Mouse (Mus musculus) stomach, embryonic 15.5 days (tissue): ENCODE results near the gene Tanc2. TPM values are rescaled to one million over a fixed set of nuclear protein-coding genes. Genes with fewer than 3 reads are reported as not detected.

Source experiments
- ATAC-seq: fragments of 200-750 bp; cut with Nextera tagmentation; 2 replicates; pipeline ENCODE4 v1.8.0; 2017; ENCODE audit warnings: low read depth, moderate number of reproducible peaks, moderate TSS enrichment; ENCODE audit not compliant: insufficient read depth, low FRiP score
- H3K27ac ChIP-seq: fragments of 300-500 bp; sonication (generic); 2 replicates; pipeline ENCODE4 v1.5.1; 2015; ENCODE audit warnings: mild to moderate bottlenecking, inconsistent platforms
- H3K27me3 ChIP-seq: fragments of 300-500 bp; sonication (generic); replicated peaks from 2 replicates; pipeline ENCODE4 v1.6.1; 2015; ENCODE audit warnings: inconsistent platforms
- H3K36me3 ChIP-seq: fragments of 300-500 bp; sonication (generic); 2 replicates; pipeline ENCODE4 v1.6.1; 2015; ENCODE audit warnings: inconsistent platforms
- H3K4me1 ChIP-seq: fragments of 300-500 bp; sonication (generic); 2 replicates; pipeline ENCODE4 v1.6.1; 2015; ENCODE audit warnings: inconsistent platforms
- H3K4me2 ChIP-seq: fragments of 300-500 bp; sonication (generic); 2 replicates; pipeline ENCODE4 v1.6.1; 2015; ENCODE audit warnings: mild to moderate bottlenecking, inconsistent platforms
- H3K4me3 ChIP-seq: fragments of 300-500 bp; sonication (generic); replicated peaks from 2 replicates; pipeline ENCODE4 v1.5.1; 2015; ENCODE audit warnings: inconsistent platforms
- H3K9ac ChIP-seq: fragments of 300-500 bp; sonication (generic); 2 replicates; pipeline ENCODE4 v1.6.1; 2015; ENCODE audit warnings: inconsistent platforms
- H3K9me3 ChIP-seq: fragments of 300-500 bp; sonication (generic); 2 replicates; pipeline ENCODE4 v1.6.1; 2016; ENCODE audit warnings: inconsistent platforms
- WGBS: fragments of 180-500 bp; shearing (Covaris S2); methylation state at CpG from one replicate; pipeline ENCODE4 v1.1.7; 2015; 5-methylcytosine and 5-hydroxymethylcytosine counted together
- polyA plus RNA-seq: library from polyadenylated mRNA; unstranded; fragments of >200 nt; fragmentation: Nextera tagmentation; extraction: Ambion mirVana; gene quantifications from 2 replicates; pipeline ENCODE4 v1.2.1, GENCODE M21; 2015

The Tanc2 gene
- polyA plus RNA-seq, 1 experiment from 2014 or later = 9.6 TPM

- WGBS = 33% methylated on average over 4 of the region's 4 CpGs
- Histone ChIP-seq H3K9me3 (no peaks in the 10 kb centered on the region), H3K4me1 (no peaks in the 10 kb centered on the region), H3K36me3 (0 out of 2 replicates have a peak, but pooled peaks cover 4% of the 10 kb centered on the region), H3K9ac (no peak overlapping the region), H3K27me3 (no peaks in the 10 kb centered on the region), H3K4me3 (no peak overlapping the region), H3K4me2 (no peak overlapping the region), H3K27ac (no peak overlapping the region)
- ATAC-seq = no peak
Measured at GRCm38 (mm10) chr11:105911592-105912375, 322.0 kb downstream of the Tanc2 start.

- Histone ChIP-seq H3K4me2 (no peak overlapping the region), H3K27ac (no peak overlapping the region), H3K36me3 (0 out of 2 replicates have a peak, but pooled peaks cover 4% of the 10 kb centered on the region), H3K27me3 (no peaks in the 10 kb centered on the region), H3K9ac (no peak overlapping the region), H3K9me3 (no peaks in the 10 kb centered on the region), H3K4me3 (no peak overlapping the region), H3K4me1 (no peaks in the 10 kb centered on the region)
- ATAC-seq = no peak
- WGBS = 63% methylated on average over 5 of the region's 5 CpGs
Measured at GRCm38 (mm10) chr11:105913580-105913979, 323.8 kb downstream of the Tanc2 start.

GRCm38 (mm10) chr11:105920098-105920785, 330.5 kb downstream of the Tanc2 start:
- no peak overlapping the region for H3K27ac ChIP-seq
- H3K4me3 ChIP-seq = no peak overlapping the region
- H3K9ac ChIP-seq = no peak overlapping the region
- no peaks in the 10 kb centered on the region for H3K9me3 ChIP-seq
- no peaks in the 10 kb centered on the region for H3K4me1 ChIP-seq
- H3K36me3 ChIP-seq = peaks cover 14% of the 10 kb centered on the region
- ATAC-seq = no peak
- H3K27me3 ChIP-seq = no peaks in the 10 kb centered on the region
- WGBS = 75% methylated on average over 3 of the region's 3 CpGs
- no peak overlapping the region for H3K4me2 ChIP-seq

- Histone ChIP-seq H3K4me2 (no peak overlapping the region), H3K4me3 (no peak overlapping the region), H3K9ac (no peak overlapping the region), H3K27ac (no peak overlapping the region), H3K9me3 (no peaks in the 10 kb centered on the region), H3K36me3 (peaks cover 14% of the 10 kb centered on the region), H3K4me1 (no peaks in the 10 kb centered on the region), H3K27me3 (no peaks in the 10 kb centered on the region)
- WGBS = 87% methylated on average over 2 of the region's 2 CpGs
- no peak for ATAC-seq
Measured at GRCm38 (mm10) chr11:105920836-105921235, 331.1 kb downstream of the Tanc2 start.

- 89% methylated on average over 5 of the region's 5 CpGs for WGBS
- Histone ChIP-seq H3K9ac (no peak overlapping the region), H3K4me3 (no peak overlapping the region), H3K4me1 (no peaks in the 10 kb centered on the region), H3K36me3 (peaks cover 14% of the 10 kb centered on the region), H3K4me2 (no peak overlapping the region), H3K9me3 (no peaks in the 10 kb centered on the region), H3K27me3 (no peaks in the 10 kb centered on the region), H3K27ac (no peak overlapping the region)
- no peak for ATAC-seq
Measured at GRCm38 (mm10) chr11:105921275-105921674, 331.5 kb downstream of the Tanc2 start.

GRCm38 (mm10) chr11:105922769-105923663, 333.2 kb downstream of the Tanc2 start:
- H3K4me3 ChIP-seq = no peak overlapping the region
- no peaks in the 10 kb centered on the region for H3K9me3 ChIP-seq
- no peak for ATAC-seq
- peaks cover 14% of the 10 kb centered on the region for H3K36me3 ChIP-seq
- no peaks in the 10 kb centered on the region for H3K4me1 ChIP-seq
- no peak overlapping the region for H3K4me2 ChIP-seq
- H3K27me3 ChIP-seq = no peaks in the 10 kb centered on the region
- H3K27ac ChIP-seq = no peak overlapping the region
- H3K9ac ChIP-seq = no peak overlapping the region; the same call in 1 of the 2 replicates
- 86% methylated on average over 20 of the region's 20 CpGs for WGBS

- Histone ChIP-seq H3K27me3 (no peaks in the 10 kb centered on the region), H3K4me1 (no peaks in the 10 kb centered on the region), H3K27ac (no peak overlapping the region), H3K4me2 (no peak overlapping the region), H3K36me3 (peaks cover 11% of the 10 kb centered on the region), H3K4me3 (no peak overlapping the region), H3K9me3 (no peaks in the 10 kb centered on the region), H3K9ac (no peak overlapping the region)
- ATAC-seq = no peak; the same call in 1 of the 2 replicates
- WGBS = 59% methylated on average over 14 of the region's 14 CpGs
Measured at GRCm38 (mm10) chr11:105927065-105928030, 337.6 kb downstream of the Tanc2 start.

GRCm38 (mm10) chr11:105928171-105928570, 338.4 kb downstream of the Tanc2 start:
- Histone ChIP-seq H3K27ac (no peak overlapping the region), H3K9me3 (no peaks in the 10 kb centered on the region), H3K9ac (no peak overlapping the region), H3K4me1 (no peaks in the 10 kb centered on the region), H3K36me3 (0 out of 2 replicates have a peak, but pooled peaks cover 3% of the 10 kb centered on the region), H3K4me2 (no peak overlapping the region), H3K4me3 (no peak overlapping the region), H3K27me3 (no peaks in the 10 kb centered on the region)
- 73% methylated on average over 5 of the region's 5 CpGs for WGBS
- no peak for ATAC-seq

- H3K4me1 ChIP-seq = no peaks in the 10 kb centered on the region
- no peak for ATAC-seq
- WGBS = 82% methylated on average over 3 of the region's 3 CpGs
- no peak overlapping the region for H3K4me3 ChIP-seq
- H3K27me3 ChIP-seq = no peaks in the 10 kb centered on the region
- H3K4me2 ChIP-seq = no peak overlapping the region
- no peaks in the 10 kb centered on the region for H3K36me3 ChIP-seq
- H3K27ac ChIP-seq = no peak overlapping the region
- H3K9me3 ChIP-seq = no peaks in the 10 kb centered on the region
- H3K9ac ChIP-seq = no peak overlapping the region
Measured at GRCm38 (mm10) chr11:105931380-105931779, 341.6 kb downstream of the Tanc2 start.

GRCm38 (mm10) chr11:105933746-105934145, 344.0 kb downstream of the Tanc2 start:
- 64% methylated on average over 8 of the region's 8 CpGs for WGBS
- Histone ChIP-seq H3K27ac (no peak overlapping the region), H3K9me3 (no peaks in the 10 kb centered on the region), H3K9ac (no peak overlapping the region), H3K4me1 (no peaks in the 10 kb centered on the region), H3K36me3 (no peaks in the 10 kb centered on the region), H3K27me3 (no peaks in the 10 kb centered on the region), H3K4me2 (no peak overlapping the region), H3K4me3 (no peak overlapping the region)
- ATAC-seq = no peak

- WGBS = 63% methylated on average over 5 of the region's 5 CpGs
- no peak for ATAC-seq
- no peaks in the 10 kb centered on the region for H3K27me3 ChIP-seq
Measured at GRCm38 (mm10) chr11:105934303-105934711, 344.5 kb downstream of the Tanc2 start.

More at GRCm38 (mm10) chr11:105934303-105934711, 344.5 kb downstream of the Tanc2 start:
- no peaks in the 10 kb centered on the region for H3K9me3 ChIP-seq
- no peaks in the 10 kb centered on the region for H3K36me3 ChIP-seq
- 0 out of 2 replicates have a peak overlapping the region, but pooled peaks have one; percentile 16 for H3K27ac ChIP-seq
- H3K9ac ChIP-seq = no peak overlapping the region
- no peaks in the 10 kb centered on the region for H3K4me1 ChIP-seq
- H3K4me2 ChIP-seq = no peak overlapping the region
- H3K4me3 ChIP-seq = no peak overlapping the region
